Mouse (Mus musculus) cerebellum, adult 9-10 months (tissue): ENCODE data around the gene Cops8.

Experiments used
- DNase-seq: peaks from one replicate; pipeline ENCODE4 v3.0.0; 2022

Cops8 gene

DNA sequence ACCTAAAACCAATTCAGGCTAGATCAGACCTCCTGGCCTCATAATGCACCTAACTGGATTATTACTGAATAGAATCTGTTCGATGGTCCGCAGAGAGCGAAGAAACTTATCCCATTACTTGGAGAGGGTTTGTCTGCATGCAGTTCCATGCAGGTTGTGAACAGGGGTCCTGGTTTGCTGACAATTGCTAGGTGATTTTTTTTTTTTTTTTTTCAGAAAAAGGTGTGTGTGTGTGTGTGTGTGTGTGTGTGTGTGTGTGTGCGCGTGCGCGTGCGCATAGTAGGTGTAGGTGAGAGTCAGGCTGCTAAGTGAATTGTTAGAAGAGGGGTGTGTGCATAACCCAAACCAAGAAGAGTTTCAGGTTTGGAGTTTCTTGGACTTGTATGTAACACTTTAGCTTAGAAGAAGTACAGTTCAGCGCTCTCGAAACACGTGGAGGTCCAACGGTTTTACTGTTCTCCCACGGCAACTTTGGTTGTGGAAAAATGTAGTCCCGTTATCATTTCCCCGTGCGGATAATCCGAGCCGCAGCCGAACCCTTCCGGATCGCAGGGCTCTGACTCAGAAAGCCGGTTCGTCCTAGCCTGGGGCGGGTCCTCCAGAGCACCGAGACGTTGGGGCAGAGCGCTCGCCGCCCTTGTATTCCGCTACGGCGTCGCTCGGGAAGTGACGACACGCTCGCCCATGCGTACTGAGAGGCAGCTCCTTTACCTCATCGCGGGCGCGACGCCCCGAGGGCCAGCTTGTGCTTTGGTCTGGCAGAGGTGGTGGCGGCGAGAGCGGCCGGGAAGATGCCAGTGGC lies at the start of gene Cops8:
Cops8 (plus strand) TSS at position 223 of the 802 bp plus-strand sequence.
- peak; percentile 97 for DNase-seq

DNA sequence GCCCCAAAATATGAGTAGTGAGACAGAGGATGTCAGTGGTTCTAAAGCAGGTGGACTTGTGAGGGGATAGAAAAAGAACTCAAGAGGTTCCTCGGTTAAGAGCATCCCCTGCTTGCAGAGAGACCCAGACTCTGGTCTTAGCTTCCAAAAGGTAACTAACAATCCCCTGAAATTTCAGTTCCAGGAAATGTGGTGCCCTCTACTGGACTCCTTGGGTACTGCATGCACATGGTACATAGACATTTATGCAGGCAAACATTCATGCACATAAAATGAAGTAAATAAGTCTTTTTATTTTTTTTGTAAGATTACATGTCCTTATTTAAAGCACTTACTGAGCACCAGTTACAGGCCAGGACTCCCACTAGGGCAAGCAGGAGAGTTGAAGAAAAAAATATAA lies 45.6 kb upstream of the Cops8 start:
- DNase-seq = no peak

- DNase-seq = no peak
Measured at GRCm38 (mm10) chr1:90560942-90561726, 41.6 kb upstream of the Cops8 start.

DNA sequence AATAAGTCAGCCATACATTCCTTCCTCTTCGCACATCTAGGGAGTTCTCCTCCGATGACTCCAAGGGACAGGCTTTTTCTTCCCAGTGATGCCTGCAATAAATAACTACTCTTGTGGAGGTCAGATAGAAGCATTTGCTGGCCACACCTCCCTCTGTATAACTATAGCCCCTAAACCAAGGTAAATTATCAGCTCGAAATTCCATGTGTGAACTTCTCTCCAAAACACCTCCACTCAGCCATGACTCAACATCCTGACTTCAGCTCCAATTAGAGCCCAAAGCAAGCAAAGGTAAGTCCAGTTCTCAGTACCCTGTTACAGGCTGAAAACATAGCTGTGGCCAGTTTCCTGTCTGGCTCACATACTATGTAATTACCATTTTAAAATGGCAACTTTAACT lies 38.8 kb upstream of the Cops8 start:
- no peak for DNase-seq

DNA sequence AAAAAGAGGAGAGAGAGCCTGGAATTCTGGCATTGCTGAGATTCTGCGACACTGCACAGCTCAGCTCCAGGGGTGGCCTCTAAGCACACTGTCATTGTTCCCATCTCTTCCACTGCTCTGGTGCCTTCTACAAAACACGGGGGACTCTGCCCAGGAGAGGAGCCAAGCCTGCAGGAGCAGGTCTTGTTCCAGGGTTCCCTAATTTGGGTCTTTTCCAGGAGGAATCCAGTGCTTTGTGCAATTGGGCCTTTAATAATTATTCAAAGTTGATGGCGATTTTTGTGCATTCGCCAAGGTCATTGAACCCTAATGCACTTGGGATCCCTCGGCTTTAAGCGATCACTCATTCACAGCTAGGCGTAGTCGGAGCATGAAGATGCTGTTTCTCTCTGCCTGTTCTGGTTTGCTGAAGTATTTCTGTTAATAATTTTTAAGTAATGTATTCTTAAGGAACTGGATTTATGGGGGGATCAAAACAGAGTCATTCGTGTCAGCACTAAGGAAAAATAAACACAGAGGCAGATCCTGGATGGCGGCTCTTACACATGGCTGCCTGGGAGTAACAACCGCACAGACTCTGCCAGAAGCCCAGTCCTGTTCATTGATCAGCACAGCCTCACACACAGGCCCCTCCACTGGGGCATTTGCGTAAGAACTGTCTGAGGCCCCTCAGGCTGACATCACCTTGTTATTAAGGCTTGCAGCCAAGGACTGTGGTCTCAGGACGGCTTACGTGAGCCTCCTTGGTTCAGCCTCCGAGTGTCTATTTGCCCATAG lies 35.9 kb upstream of the Cops8 start:
- DNase-seq = no peak

DNA sequence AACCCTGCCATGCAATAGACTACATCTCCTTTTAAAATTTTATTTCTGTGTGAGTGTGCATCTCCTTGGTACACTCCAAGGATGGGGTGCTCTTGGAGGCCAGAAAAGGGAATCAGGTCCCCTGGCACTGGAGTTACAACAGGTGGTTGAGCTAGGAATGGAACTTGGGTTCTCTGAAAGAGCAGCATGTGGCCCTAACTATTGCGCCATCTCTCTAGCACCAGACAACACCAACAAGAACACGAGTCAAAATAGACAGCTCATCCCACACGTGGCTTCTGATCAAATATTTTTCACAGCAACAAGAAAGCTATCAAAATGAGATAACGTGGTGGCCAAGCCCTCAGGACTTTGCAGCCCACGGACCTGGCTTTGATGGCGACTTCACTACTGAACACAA lies 28.9 kb upstream of the Cops8 start:
- no peak for DNase-seq

GRCm38 (mm10) chr1:90574845-90575244 lies 27.9 kb upstream of the Cops8 start:
- no peak for DNase-seq

DNA sequence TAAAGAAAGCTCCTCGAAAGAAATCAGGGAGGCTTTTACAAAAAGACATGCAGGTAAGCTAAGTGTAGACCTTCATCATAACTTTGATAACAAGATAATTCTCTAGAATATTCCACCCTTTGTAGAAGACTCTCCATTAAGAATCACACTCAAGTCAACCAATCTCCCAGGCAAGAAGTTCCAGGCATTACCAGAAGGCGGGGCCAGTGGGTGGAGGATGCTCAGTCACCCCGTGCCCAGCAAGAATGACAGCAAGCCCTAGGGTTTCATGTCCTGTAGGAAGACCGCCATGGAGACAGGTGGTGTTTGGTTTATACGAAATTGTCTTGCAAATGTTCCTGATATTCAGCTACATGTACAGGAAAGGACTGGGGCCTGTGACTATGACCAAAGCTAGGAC lies 25.4 kb upstream of the Cops8 start:
- DNase-seq = no peak

GRCm38 (mm10) chr1:90582635-90583034 lies 20.1 kb upstream of the Cops8 start:
- no peak for DNase-seq

GRCm38 (mm10) chr1:90588021-90588734 lies 14.6 kb upstream of the Cops8 start:
- DNase-seq = peak; percentile 59

DNA sequence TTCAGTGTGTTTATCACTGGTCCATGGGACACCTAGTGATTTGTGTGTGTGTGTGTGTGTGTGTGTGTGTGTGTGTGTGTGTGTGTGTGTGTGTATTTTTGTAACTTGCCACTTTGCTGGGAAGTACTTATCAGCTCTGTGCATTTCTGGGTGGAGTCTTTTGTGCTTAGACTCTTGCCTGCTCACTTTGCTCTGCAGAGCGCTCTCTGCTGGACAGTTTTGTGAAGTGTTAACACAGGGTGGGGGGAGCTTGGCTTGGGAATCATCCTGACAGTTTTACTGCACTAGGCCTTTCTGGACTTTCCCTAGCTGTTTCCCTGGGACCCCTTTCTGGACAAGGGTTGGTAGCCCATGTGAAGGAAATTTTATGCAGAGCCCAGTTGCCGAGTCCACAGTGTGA lies 12.0 kb upstream of the Cops8 start:
- DNase-seq = no peak

DNA sequence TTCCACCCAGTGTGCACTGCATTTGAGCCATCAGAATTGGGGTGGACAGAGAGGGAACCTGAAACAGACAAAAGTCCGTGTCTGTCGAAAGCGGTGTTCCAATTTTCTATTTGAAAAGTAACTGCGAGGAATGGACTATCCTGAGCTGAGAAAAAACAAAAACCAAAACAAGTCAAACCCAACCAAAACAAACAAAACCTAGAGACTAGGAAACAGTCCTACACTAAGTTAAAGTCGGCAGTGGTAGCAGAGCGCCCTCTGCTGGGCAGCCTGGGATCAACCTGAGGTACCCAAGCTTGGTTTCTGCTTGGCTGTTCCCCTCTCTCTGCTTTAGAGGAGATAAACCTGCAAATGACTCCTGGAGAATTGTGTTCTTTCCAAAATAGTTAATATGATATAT lies 10.0 kb upstream of the Cops8 start:
- peak; percentile 50 for DNase-seq

- DNase-seq = no peak
Measured at GRCm38 (mm10) chr1:90599226-90599625, 3.6 kb upstream of the Cops8 start.

GRCm38 (mm10) chr1:90601096-90601495 lies 1.7 kb upstream of the Cops8 start:
- no peak for DNase-seq

GRCm38 (mm10) chr1:90603561-90603887 lies 743 bp downstream of the Cops8 start:
- DNase-seq = no peak

- no peak for DNase-seq
Measured at GRCm38 (mm10) chr1:90609363-90609762, 6.6 kb downstream of the Cops8 start.

DNA sequence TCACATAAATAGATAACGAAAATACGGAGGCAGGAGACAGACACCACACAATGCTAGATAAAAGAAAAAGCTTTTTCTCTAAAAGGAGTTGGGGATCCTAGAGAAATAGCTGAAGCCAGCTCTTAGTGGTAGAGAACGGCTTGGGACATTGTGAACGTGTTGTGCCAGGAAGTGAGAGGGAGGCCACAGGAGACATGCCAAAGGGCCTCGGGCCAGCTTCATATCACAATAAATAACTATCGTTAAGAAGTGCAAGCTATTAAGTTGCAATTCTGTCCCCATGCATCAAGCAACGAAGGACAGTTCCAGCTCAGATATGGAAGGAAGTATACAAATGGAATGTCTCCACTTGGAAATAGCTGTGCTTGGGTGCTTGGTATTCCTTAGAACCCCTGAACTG lies 14.5 kb downstream of the Cops8 start:
- DNase-seq = no peak

GRCm38 (mm10) chr1:90633415-90634030 lies 30.7 kb downstream of the Cops8 start:
- no peak for DNase-seq

- no peak for DNase-seq
Measured at GRCm38 (mm10) chr1:90634205-90634745, 31.5 kb downstream of the Cops8 start.

DNA sequence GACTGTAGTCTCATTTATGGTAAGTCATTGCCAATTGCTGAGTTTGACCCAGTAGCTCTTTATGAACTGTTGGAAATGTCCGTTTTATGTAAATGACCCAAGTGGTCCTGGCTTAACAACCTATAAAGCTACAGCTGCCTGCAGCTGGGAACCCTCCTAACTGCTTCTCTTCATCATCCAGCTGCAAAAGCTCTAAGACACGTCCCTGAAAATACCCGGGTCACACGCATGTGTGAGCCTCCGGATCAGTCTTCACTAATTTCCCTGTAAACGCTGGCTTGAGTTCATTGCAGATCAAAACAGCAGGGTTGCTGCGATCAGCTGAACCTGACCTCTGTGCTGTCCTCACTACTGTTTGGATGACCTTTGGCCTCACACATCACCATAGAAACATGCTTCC lies 35.6 kb downstream of the Cops8 start:
- no peak for DNase-seq

GRCm38 (mm10) chr1:90650781-90651437 lies 48.1 kb downstream of the Cops8 start:
- peak; percentile 46 for DNase-seq

- no peak for DNase-seq
Measured at GRCm38 (mm10) chr1:90651781-90652180, 49.0 kb downstream of the Cops8 start.
